Mouse (Mus musculus): ENCODE results near the gene Gm5168.
"Not testable (repeated sequence)": the region's sequence is repeated elsewhere in the genome, so short reads cannot be mapped to it uniquely, and the experiment has no call there.

The Gm5168 gene

GRCm38 (mm10) chrX:26050941-26051340 lies at the start of gene Gm5168:
Gene Gm5168, minus strand, starts transcription at chrX:26051041.
- DNase-seq = not testable (repeated sequence)
